Comparison of ENCODE assay signal across 12 mouse cellular contexts in the genomic region with DNA sequence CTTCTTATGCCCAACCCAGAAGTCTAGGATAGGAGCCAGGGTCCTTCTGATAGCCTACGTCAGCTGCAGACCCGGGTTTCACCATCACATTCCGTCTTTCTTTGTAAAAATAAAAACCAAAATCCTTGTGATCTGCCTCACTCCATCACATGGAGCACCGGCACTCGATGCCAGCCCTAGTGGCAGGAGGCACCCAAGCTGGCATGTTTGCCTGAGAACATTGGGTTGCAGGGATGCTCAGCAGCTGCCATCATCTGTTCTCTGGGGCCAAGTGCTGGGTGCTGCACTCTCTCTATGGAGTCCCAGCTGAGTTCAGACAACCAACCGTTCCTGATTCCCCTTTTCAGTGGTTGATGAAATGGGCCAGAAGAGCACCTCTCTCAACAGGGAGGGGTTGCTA. TPM values are rescaled to one million over a fixed set of nuclear protein-coding genes. Genes with fewer than 3 reads are reported as not detected.
DNase-seq lines count a peak whose midpoint lies in the region; ATAC-seq lines count a peak whose summit lies in the region.
"Had no signal": no experiment of that assay in that cellular context is flagged by ENCODE, and none has a peak within 500 bp of the region (broad histone marks: within the 10 kb centered on the region; RNA-seq: fewer than 3 reads in every experiment).

No protein-coding gene starts in this region.

- no peak for DNase-seq in heart, adult 11 months
- no peak for DNase-seq in lung, postnatal 4 days
- no peak for DNase-seq in hindbrain, embryonic 11.5 days (ENCODE audit: low spot score)
- DNase-seq in thymus, postnatal 25 days, result no peak
- DNase-seq in left cerebral cortex, adult 8-10 months (ENCODE audit: low spot score in 2 of 2), result no peak
- DNase-seq: adrenal gland, postnatal 14 days; cerebellum, adult 11 months; embryo, embryonic 11 days had no signal

- peaks cover 47 to 68% of the 10 kb centered on the region in 2 experiments for H3K4me1 ChIP-seq in heart, embryonic 14.5 days (ENCODE audit: control insufficient read depth in 2 of 2, insufficient read depth in 2 of 2, low read length in 2 of 2)
- peaks cover 27% of the 10 kb centered on the region for H3K4me1 ChIP-seq in lung, embryonic 15.5 days
- peaks cover 12% of the 10 kb centered on the region for H3K4me1 ChIP-seq in hindbrain, embryonic 11.5 days (replicated peaks; ENCODE audit: control insufficient read depth, insufficient read depth, low read length)
- H3K4me1 ChIP-seq in neural tube, embryonic 12.5 days, result peaks cover 80% of the 10 kb centered on the region

- H3K4me3 ChIP-seq in heart, embryonic 14.5 days (ENCODE audit: control insufficient read depth in 1 of 2, insufficient read depth in 1 of 2, low read depth in 1 of 2, low read length in 2 of 2), result peak overlapping the region; percentile 3 to 77; a peak in 2 of 4 replicates
- H3K4me3 ChIP-seq in lung, embryonic 15.5 days, result no peak overlapping the region
- no peak overlapping the region for H3K4me3 ChIP-seq in hindbrain, embryonic 11.5 days (ENCODE audit: low read depth, low read length)
- no peak overlapping the region for H3K4me3 ChIP-seq in neural tube, embryonic 12.5 days
- H3K4me3 ChIP-seq: liver, embryonic 15.5 days had no signal

- H3K36me3 ChIP-seq in heart, embryonic 14.5 days (ENCODE audit: control insufficient read depth, insufficient read depth, low read length), result peaks cover 2% of the 10 kb centered on the region; the same call in 1 of the 2 replicates
- H3K36me3 ChIP-seq in lung, embryonic 15.5 days, result no peaks in the 10 kb centered on the region
- peaks cover 2% of the 10 kb centered on the region; the same call in 1 of the 2 replicates for H3K36me3 ChIP-seq in hindbrain, embryonic 11.5 days (ENCODE audit: control insufficient read depth, insufficient read depth, low read length)
- H3K36me3 ChIP-seq in neural tube, embryonic 12.5 days, result peaks cover 5% of the 10 kb centered on the region; the same call in 1 of the 2 replicates
- H3K36me3 ChIP-seq: liver, embryonic 15.5 days had no signal

- H3K27me3 ChIP-seq in heart, embryonic 14.5 days (ENCODE audit: control insufficient read depth, insufficient read depth, low read length), result no peaks in the 10 kb centered on the region
- H3K27me3 ChIP-seq in lung, embryonic 15.5 days, result no peaks in the 10 kb centered on the region
- no peaks in the 10 kb centered on the region for H3K27me3 ChIP-seq in hindbrain, embryonic 11.5 days (ENCODE audit: control insufficient read depth, insufficient read depth, low read length)
- H3K27me3 ChIP-seq in neural tube, embryonic 12.5 days (replicated peaks), result no peaks in the 10 kb centered on the region

- WGBS in heart, embryonic 14.5 days, result 73% methylated on average over 6 of the region's 6 CpGs
- 78% methylated on average over 6 of the region's 6 CpGs for WGBS in lung, embryonic 15.5 days
- WGBS in hindbrain, embryonic 11.5 days, result 94% methylated on average over 6 of the region's 6 CpGs
- WGBS in neural tube, embryonic 12.5 days, result 83% methylated on average over 6 of the region's 6 CpGs

- H3K4me2 ChIP-seq in heart, embryonic 14.5 days (ENCODE audit: low read length), result peak overlapping the region; percentile 95
- H3K4me2 ChIP-seq in lung, embryonic 15.5 days, result peak overlapping the region; percentile 99
- 0 out of 2 replicates have a peak overlapping the region, but pooled peaks have one; percentile 17 for H3K4me2 ChIP-seq in hindbrain, embryonic 11.5 days (replicated peaks; ENCODE audit: low read depth, low read length)
- H3K4me2 ChIP-seq in neural tube, embryonic 12.5 days (replicated peaks), result peak overlapping the region; percentile 82
- H3K4me2 ChIP-seq: liver, embryonic 15.5 days had no signal

- 0 out of 2 replicates have a peak overlapping the region, but pooled peaks have one; percentile 14 for H3K9ac ChIP-seq in heart, embryonic 14.5 days (ENCODE audit: low read length)
- H3K9ac ChIP-seq in lung, embryonic 15.5 days, result no peak overlapping the region
- no peak overlapping the region for H3K9ac ChIP-seq in hindbrain, embryonic 11.5 days (ENCODE audit: low read depth, low read length)
- H3K9ac ChIP-seq in neural tube, embryonic 12.5 days, result no peak overlapping the region
- H3K9ac ChIP-seq: liver, embryonic 15.5 days had no signal

- no peak for ATAC-seq in heart, embryonic 14.5 days (ENCODE audit: insufficient number of reproducible peaks, insufficient read depth, low FRiP score, low read depth)
- no peak for ATAC-seq in lung, embryonic 15.5 days (ENCODE audit: borderline replicate concordance, extremely low read depth, low FRiP score, low TSS enrichment)
- no peak for ATAC-seq in hindbrain, embryonic 11.5 days (ENCODE audit: low FRiP score)
- ATAC-seq in neural tube, embryonic 12.5 days (ENCODE audit: low FRiP score, low read depth), result no peak

- H3K9me3 ChIP-seq in heart, embryonic 14.5 days (ENCODE audit: control insufficient read depth, low read length), result no peaks in the 10 kb centered on the region
- no peaks in the 10 kb centered on the region for H3K9me3 ChIP-seq in lung, embryonic 15.5 days
- no peaks in the 10 kb centered on the region for H3K9me3 ChIP-seq in hindbrain, embryonic 11.5 days (ENCODE audit: control insufficient read depth, low read length)
- H3K9me3 ChIP-seq in neural tube, embryonic 12.5 days, result no peaks in the 10 kb centered on the region
- H3K9me3 ChIP-seq: liver, embryonic 15.5 days had no signal

- no peak overlapping the region for H3K27ac ChIP-seq in heart, embryonic 14.5 days (replicated peaks in 1 of 2; ENCODE audit: control insufficient read depth in 1 of 2, insufficient read depth in 1 of 2, low read depth in 2 of 2, low read length in 2 of 2)
- H3K27ac ChIP-seq in lung, embryonic 15.5 days, result no peak overlapping the region
- no peak overlapping the region for H3K27ac ChIP-seq in hindbrain, embryonic 11.5 days (ENCODE audit: low read depth, low read length)
- no peak overlapping the region for H3K27ac ChIP-seq in neural tube, embryonic 12.5 days
- H3K27ac ChIP-seq: liver, embryonic 15.5 days had no signal

RNA-seq across cellular contexts. Expression of a gene that starts 3.2 kb away (rescaled TPM):
- polyA plus RNA-seq in heart, embryonic 14.5 days (2014; fragmentation: Nextera tagmentation; extraction: Ambion mirVana), result 45.1 and 48.2 TPM in 2 replicates
- 25.4 and 29.0 TPM in 2 replicates for polyA plus RNA-seq in lung, embryonic 15.5 days (2015; fragmentation: Nextera tagmentation; extraction: Ambion mirVana)
- polyA plus RNA-seq in hindbrain, embryonic 11.5 days (2014; fragmentation: Nextera tagmentation; extraction: Ambion mirVana), result 61.0 and 71.4 TPM in 2 replicates
- polyA plus RNA-seq in neural tube, embryonic 12.5 days (2016; fragmentation: Nextera tagmentation; extraction: Ambion mirVana), result 50.7 and 53.9 TPM in 2 replicates
- total RNA-seq in left cerebral cortex, adult 8-10 months (2022), result 1 to 10 TPM; 2.1 to 4.5 (median 3.6) TPM

Comparison
In these comparisons a context has a peak if more than half of its experiments do, and no peak if none do; other contexts are left out.
1. H3K4me2 ChIP-seq: peak in every context shown above with its lines; median percentile 99 in lung, embryonic 15.5 days; 95 in heart, embryonic 14.5 days; 82 in neural tube, embryonic 12.5 days; 17 in hindbrain, embryonic 11.5 days.
2. H3K4me3 ChIP-seq: peak in heart, embryonic 14.5 days (2 of 2); none in lung, embryonic 15.5 days (single experiment), hindbrain, embryonic 11.5 days (single experiment) and neural tube, embryonic 12.5 days (single experiment).